Mouse (Mus musculus): Measurements from ENCODE around the gene Ldha.
"Not testable (repeated sequence)": the region's sequence is repeated elsewhere in the genome, so short reads cannot be mapped to it uniquely, and the experiment has no call there.

Ldha gene

GRCm38 (mm10) chr7:46877255-46877654 is 36.0 kb downstream of the Ldha start:
- DNase-seq (ENCODE audit: extremely low read depth, low read depth, low spot score) = no peak

- no peak for DNase-seq (ENCODE audit: extremely low read depth, low read depth, low spot score)
Measured at GRCm38 (mm10) chr7:46879851-46880250, 38.6 kb downstream of the Ldha start.

GRCm38 (mm10) chr7:46880992-46881391 is 39.7 kb downstream of the Ldha start:
- DNase-seq (ENCODE audit: extremely low read depth, low read depth, low spot score) = no peak

- not testable (repeated sequence) for DNase-seq (ENCODE audit: extremely low read depth, low read depth, low spot score)
Measured at GRCm38 (mm10) chr7:46881941-46882340, 40.7 kb downstream of the Ldha start.

- DNase-seq (ENCODE audit: extremely low read depth, low read depth, low spot score) = no peak
Measured at GRCm38 (mm10) chr7:46883304-46883703, 42.0 kb downstream of the Ldha start.

- no peak for DNase-seq (ENCODE audit: extremely low read depth, low read depth, low spot score)
Measured at GRCm38 (mm10) chr7:46895511-46895910, 54.2 kb downstream of the Ldha start.

- DNase-seq (ENCODE audit: extremely low read depth, low read depth, low spot score) = no peak
Measured at GRCm38 (mm10) chr7:46899343-46899742, 58.1 kb downstream of the Ldha start.
